In the genomic region with DNA sequence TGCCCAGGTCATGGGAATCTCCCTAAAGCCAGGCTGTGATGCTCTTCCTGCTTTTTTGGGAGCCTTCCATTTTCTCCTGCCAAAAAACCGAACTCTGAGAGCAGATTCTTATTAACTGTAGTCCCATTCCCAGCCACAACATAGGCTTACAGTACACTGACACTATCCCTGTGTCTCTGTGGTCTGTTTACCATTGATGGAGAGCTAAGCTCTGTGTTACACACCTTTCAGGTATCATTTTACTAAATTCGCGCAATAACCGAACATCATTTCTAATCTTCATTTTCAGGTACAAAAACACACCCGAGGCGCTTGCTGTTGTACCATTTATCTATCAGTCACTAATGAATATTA, we compare ENCODE assay signal across 8 mouse cellular contexts. TPM values are rescaled to one million over a fixed set of nuclear protein-coding genes. Genes with fewer than 3 reads are reported as not detected.
DNase-seq lines count a peak whose midpoint lies in the region; ATAC-seq and TF ChIP-seq lines count a peak whose summit lies in the region.

No protein-coding gene starts in this region.

- H3K27me3 ChIP-seq in heart, adult 2 months (ENCODE audit: control insufficient read depth, insufficient read depth, low read length): no peaks in the 10 kb centered on the region
- H3K27me3 ChIP-seq in G1E (ENCODE audit: insufficient read depth, low read length): peaks cover 19% of the 10 kb centered on the region
- peaks cover 30% of the 10 kb centered on the region for H3K27me3 ChIP-seq in hindbrain, embryonic 10.5 days (ENCODE audit: insufficient read depth, poor library complexity, severe bottlenecking)

- no peaks in the 10 kb centered on the region for H3K9me3 ChIP-seq in G1E (replicated peaks)
- no peaks in the 10 kb centered on the region for H3K9me3 ChIP-seq in hindbrain, embryonic 10.5 days

- no peaks in the 10 kb centered on the region for H3K36me3 ChIP-seq in heart, adult 2 months (ENCODE audit: control insufficient read depth, insufficient read depth, low read length)
- H3K36me3 ChIP-seq in G1E (replicated peaks): peaks cover 3% of the 10 kb centered on the region
- H3K36me3 ChIP-seq in hindbrain, embryonic 10.5 days: no peaks in the 10 kb centered on the region

- H3K9ac ChIP-seq in heart, adult 2 months (ENCODE audit: low read depth, low read length): no peak overlapping the region

- intact Hi-C loops in heart, adult 2 months (cut with DNase I): loop anchor here (5.0 kb wide), 1 partner anchor 135 kb away; a partner anchor contains a TSS

- no peaks in the 10 kb centered on the region; the same call in 1 of the 2 replicates for H3K4me1 ChIP-seq in heart, adult 2 months (ENCODE audit: control insufficient read depth, insufficient read depth, low read length)
- peaks cover 26% of the 10 kb centered on the region for H3K4me1 ChIP-seq in G1E (ENCODE audit: insufficient read depth, low read depth, low read length)
- H3K4me1 ChIP-seq in hindbrain, embryonic 10.5 days (replicated peaks): peaks cover 40% of the 10 kb centered on the region

- peak overlapping the region; percentile 24 for H3K4me3 ChIP-seq in heart, adult 2 months
- peak overlapping the region; percentile 85; the same call in 1 of the 2 replicates for H3K4me3 ChIP-seq in G1E (ENCODE audit: low read depth, low read length)
- H3K4me3 ChIP-seq in hindbrain, embryonic 10.5 days: peak overlapping the region; percentile 64

- DNase-seq in heart, adult 2 months: no peak
- DNase-seq in heart, adult 8-10 months (ENCODE audit: low spot score): no peak
- no peak for DNase-seq in G1E (ENCODE audit: low spot score)
- DNase-seq in hindbrain, embryonic 10.5 days (ENCODE audit: low spot score): no peak
- no peak for DNase-seq in thymus, postnatal 4 days
- no peak for DNase-seq in right cerebral cortex, postnatal 36 days (ENCODE audit: low spot score in 2 of 2)
- no peak for DNase-seq in MN1 (ENCODE audit: low spot score)

- no peak for TF ChIP-seq EP300 in heart, adult 2 months (IDR thresholded peaks at IDR 0.05; ENCODE audit: insufficient read depth, low read depth, low read length)

- H3K27ac ChIP-seq in heart, adult 2 months: peak overlapping the region; percentile 20; the same call in 1 of the 2 replicates
- peak overlapping the region; percentile 89; the same call in 1 of the 2 replicates for H3K27ac ChIP-seq in hindbrain, embryonic 10.5 days

- no peaks in the 10 kb centered on the region for H3K79me2 ChIP-seq in heart, adult 2 months (replicated peaks; ENCODE audit: control insufficient read depth, insufficient read depth, low read length)

- WGBS in heart, adult 2 months: 47% methylated on average over 6 of the region's 6 CpGs
- WGBS in hindbrain, embryonic 10.5 days: 56% methylated on average over 6 of the region's 6 CpGs

- no peak for TF ChIP-seq POLR2A in heart, adult 2 months (IDR thresholded peaks at IDR 0.05; ENCODE audit: insufficient read depth, low read depth, low read length)

- ATAC-seq in G1E (ENCODE audit: extremely low read depth, insufficient number of reproducible peaks, low FRiP score, poor library complexity, severe bottlenecking): no peak
- ATAC-seq in megakaryocyte progenitor cell, adult 5-6 weeks (replicated peaks; ENCODE audit: poor library complexity): peak; percentile 33

- TF ChIP-seq CTCF in heart, adult 2 months (IDR thresholded peaks at IDR 0.05): peak; percentile 9; the same call in 1 of the 2 replicates
- TF ChIP-seq CTCF in G1E (IDR thresholded peaks at IDR 0.05; ENCODE audit: low read depth, low read length): no peak

RNA-seq across cellular contexts. Expression of a gene that starts 0.4 kb away (rescaled TPM):
- total RNA-seq in heart, adult 2 months (2021): 10 to 100 TPM in 1 of 2 experiments, 1 to 10 TPM in 1; 9.8 to 11.4 TPM
- polyA plus RNA-seq in heart, adult 2 months (2012; rRNA removed): 14.4 and 15.6 TPM in 2 replicates
- total RNA-seq in heart, adult 8-10 months (2022): 10 to 100 TPM in 3 of 4 experiments, 1 to 10 TPM in 1; 8.5 to 10.8 (median 10.5) TPM
- total RNA-seq in G1E (2014; fragmentation: Nextera tagmentation) (13.7 TPM in 2 replicates), G1E (2017) (2.9 and 3.3 TPM in 2 replicates)
- 4.7 and 6.1 TPM in 2 replicates for polyA plus RNA-seq in G1E (2012)
- polyA plus RNA-seq in hindbrain, embryonic 10.5 days (2016; fragmentation: Nextera tagmentation; extraction: Ambion mirVana): 40.1 and 63.3 TPM in 2 replicates
- 2.9 and 4.7 TPM in 2 replicates for total RNA-seq in megakaryocyte progenitor cell, adult 5-6 weeks (2015)
- 1.6 and 3.7 TPM in 2 replicates for total RNA-seq in megakaryocyte progenitor cell, adult 5-6 weeks (2017)

RNA-seq across cellular contexts. Expression of a gene that starts 28.5 kb away (rescaled TPM):
- total RNA-seq in heart, adult 2 months (2021): 10 to 100 TPM; 19.5 to 20.0 TPM
- 21.0 and 21.5 TPM in 2 replicates for polyA plus RNA-seq in heart, adult 2 months (2012; rRNA removed)
- total RNA-seq in heart, adult 8-10 months (2022): 10 to 100 TPM; 19.1 to 26.8 (median 22.6) TPM
- total RNA-seq in G1E (2014; fragmentation: Nextera tagmentation) (0.53 and 1.2 TPM in 2 replicates), G1E (2017) (20.2 and 20.7 TPM in 2 replicates)
- 1.5 and 1.9 TPM in 2 replicates for polyA plus RNA-seq in G1E (2012)
- polyA plus RNA-seq in hindbrain, embryonic 10.5 days (2016; fragmentation: Nextera tagmentation; extraction: Ambion mirVana): 34.3 and 36.1 TPM in 2 replicates
- total RNA-seq in megakaryocyte progenitor cell, adult 5-6 weeks (2015): 3.3 and 3.5 TPM in 2 replicates
- 6.5 and 6.8 TPM in 2 replicates for total RNA-seq in megakaryocyte progenitor cell, adult 5-6 weeks (2017)

Comparison
In these comparisons a context has a peak if more than half of its experiments do, and no peak if none do; other contexts are left out.
1. H3K4me3 ChIP-seq: peak in every context shown above with its lines; median percentile 85 in G1E; 64 in hindbrain, embryonic 10.5 days; 24 in heart, adult 2 months.